Mouse (Mus musculus) testis, adult 10 weeks (tissue): Measurements from ENCODE around the gene Ttc28. TPM values are rescaled to one million over a fixed set of nuclear protein-coding genes. Genes with fewer than 3 reads are reported as not detected.

Experiments used
- polyA plus RNA-seq: library from polyadenylated mRNA; stranded (reverse); fragments of 350-450 nt; fragmentation: Illumina TruSeq; extraction: RNeasy Lipid Tissue Mini Kit (QIAGEN cat#74804); gene quantifications from one replicate; pipeline ENCODE4 v1.2.3, GENCODE M21; 2014; ENCODE audit warnings: low read depth, low replicate concordance

Ttc28 gene
- polyA plus RNA-seq: 2.5 TPM

GRCm38 (mm10) chr5:110879584-110880374 lies at the start of gene Ttc28:
TSS of gene Ttc28 (plus strand) at chr5:110879803.

GRCm38 (mm10) chr5:110839678-110840365 lies 39.8 kb upstream of the Ttc28 start, which contains the start of the genes Hscb and Chek2:
TSS of gene Hscb (minus strand) at chr5:110839777.
TSS of gene Chek2 (plus strand) at chr5:110839979.

GRCm38 (mm10) chr5:111330417-111331098 lies 451.0 kb downstream of the Ttc28 start, which contains the start of gene Pitpnb:
TSS of gene Pitpnb (plus strand) at chr5:111330763.

Other genes with a start within 250 kb of the Ttc28 start
- gene Noc4l, start 226.4 kb upstream of the Ttc28 start, polyA plus RNA-seq: 5.3 TPM
- 4.6 TPM for gene Ddx51, start 226.4 kb upstream of the Ttc28 start, polyA plus RNA-seq
- gene Ep400, start 109.1 kb upstream of the Ttc28 start, polyA plus RNA-seq: 63.1 TPM
- not detected for gene Pus1, start 99.1 kb upstream of the Ttc28 start, polyA plus RNA-seq
- gene Ulk1, start 69.7 kb upstream of the Ttc28 start, polyA plus RNA-seq: 3.1 TPM
- 30.7 TPM for gene Hscb, start 40.0 kb upstream of the Ttc28 start, polyA plus RNA-seq
- gene Chek2, start 39.8 kb upstream of the Ttc28 start, polyA plus RNA-seq: 3.4 TPM